Mouse (Mus musculus): ENCODE results near the gene Ube2s. TPM values are rescaled to one million over a fixed set of nuclear protein-coding genes. Genes with fewer than 3 reads are reported as not detected.
"Not testable (repeated sequence)": the region's sequence is repeated elsewhere in the genome, so short reads cannot be mapped to it uniquely, and the experiment has no call there.

Gene Ube2s
- polyA plus RNA-seq (2017; shearing (Covaris generic)) = 10 to 100 TPM; 13.2 to 64.5 (median 31.1) TPM

- peak; percentile 94 for ATAC-seq
These were observed at the start of gene Ube2s for GRCm38 (mm10) chr7:4812303-4813104. Gene Ube2s, minus strand, starts transcription at chr7:4812590.

GRCm38 (mm10) chr7:4860926-4861325 is 48.5 kb upstream of the Ube2s start:
- ATAC-seq = not testable (repeated sequence)

DNA sequence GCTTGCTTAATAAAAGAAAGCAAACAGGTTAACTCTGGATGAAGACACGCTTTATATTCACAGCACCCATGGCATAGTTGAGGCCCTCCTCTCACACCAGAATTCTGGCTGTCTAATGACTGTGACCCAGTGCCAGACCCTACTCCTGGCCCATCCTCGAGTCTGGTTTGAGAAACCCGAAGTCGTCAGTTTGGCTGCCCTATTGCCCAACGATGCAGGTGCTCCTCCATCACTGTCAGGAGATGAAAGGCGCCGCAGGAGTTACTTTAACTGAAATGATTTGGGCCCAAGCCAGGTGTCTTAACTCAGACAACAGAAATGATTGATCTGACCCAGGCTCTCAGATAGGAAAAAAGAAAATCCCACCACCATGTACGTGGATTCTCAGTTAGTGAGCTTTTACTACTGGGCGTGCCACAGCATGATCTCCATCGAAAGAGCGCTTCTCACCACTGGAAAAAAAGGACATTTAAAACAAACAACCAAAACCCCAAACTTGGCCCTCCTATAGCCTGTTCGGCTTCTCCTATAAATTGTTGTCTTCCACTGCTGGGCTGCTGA is 47.1 kb upstream of the Ube2s start:
- no peak for ATAC-seq

- ATAC-seq = no peak
These were observed 44.9 kb upstream of the Ube2s start for GRCm38 (mm10) chr7:4857321-4857720.

DNA sequence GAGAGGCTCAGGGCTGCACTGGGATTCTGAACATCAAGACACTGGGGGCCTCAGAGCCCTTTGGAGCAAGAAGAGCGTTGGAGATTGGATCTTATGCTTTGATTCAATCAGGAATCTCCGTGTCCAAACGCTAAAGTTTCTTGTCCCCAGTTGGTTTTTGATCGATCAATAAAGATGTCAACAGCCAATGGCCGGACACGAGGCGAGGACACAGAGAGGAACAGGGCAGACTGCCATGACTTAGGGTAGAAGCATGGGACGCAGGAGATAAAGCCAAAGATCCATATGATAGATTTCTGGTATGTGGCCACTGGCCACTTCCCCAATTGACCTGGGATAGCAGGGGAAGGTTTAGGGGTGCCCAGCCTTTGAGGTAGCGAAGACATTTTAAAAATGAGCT is 44.1 kb upstream of the Ube2s start:
- ATAC-seq = no peak

DNA sequence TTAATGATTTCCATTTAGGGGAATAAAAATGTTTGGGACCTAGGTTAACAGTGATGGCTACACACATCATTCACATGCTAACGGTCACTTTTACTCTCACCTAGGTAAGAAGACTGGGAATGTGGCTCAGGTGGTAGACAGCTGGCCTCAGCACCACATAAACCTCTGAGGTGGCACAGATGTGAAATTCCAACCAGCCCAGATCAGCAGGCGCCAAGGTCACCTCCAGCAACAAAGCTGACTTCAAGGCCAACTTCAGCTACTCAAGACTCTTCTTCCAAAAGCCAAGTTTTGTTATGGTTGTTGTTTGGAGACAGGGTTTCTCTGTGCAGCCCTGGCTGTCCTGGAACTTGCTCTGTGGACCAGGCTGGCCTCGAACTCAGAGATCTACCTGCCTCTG is 41.2 kb upstream of the Ube2s start:
- ATAC-seq = no peak

GRCm38 (mm10) chr7:4851315-4851688 is 38.9 kb upstream of the Ube2s start:
- no peak for ATAC-seq

DNA sequence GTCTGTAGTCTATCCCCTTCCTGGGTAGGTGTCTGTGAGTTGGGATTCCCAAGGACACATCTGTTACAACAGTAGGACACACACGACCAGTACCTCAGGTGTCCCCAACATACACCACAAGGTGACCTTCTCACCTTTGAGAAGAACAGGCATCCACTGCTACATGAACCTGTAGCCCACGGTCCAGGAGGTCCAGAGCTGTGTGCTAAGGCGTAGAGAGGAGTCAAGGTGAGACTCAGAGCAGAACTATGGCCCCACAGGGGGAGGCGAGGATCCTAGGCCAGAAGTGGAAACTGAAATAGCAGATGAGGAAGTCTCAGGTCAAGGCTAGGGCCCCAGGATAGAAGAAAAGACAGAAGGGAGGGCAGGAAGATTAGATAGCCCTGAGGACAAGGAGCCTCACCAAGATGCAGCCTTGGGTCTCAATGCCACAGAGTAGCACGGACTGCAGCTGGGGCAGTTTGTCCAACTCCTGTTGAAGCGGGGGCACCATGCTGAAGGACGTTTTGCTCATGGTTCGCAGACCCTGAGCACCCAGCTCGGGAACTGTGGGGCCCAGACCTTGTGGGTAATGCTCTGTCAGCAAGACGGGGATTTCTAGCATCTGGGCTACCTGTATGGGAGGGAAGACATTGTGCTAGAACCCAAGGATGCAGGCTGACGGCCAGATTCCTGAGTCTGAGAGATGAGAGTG is 38.4 kb upstream of the Ube2s start:
- no peak for ATAC-seq

GRCm38 (mm10) chr7:4849372-4849771 is 37.0 kb upstream of the Ube2s start:
- ATAC-seq = no peak

GRCm38 (mm10) chr7:4844917-4845309 is 32.5 kb upstream of the Ube2s start:
- ATAC-seq = no peak

GRCm38 (mm10) chr7:4844245-4844916 is 32.0 kb upstream of the Ube2s start, which contains the start of gene Shisa7:
Gene Shisa7, minus strand, starts transcription at chr7:4844696.
- no peak for ATAC-seq

GRCm38 (mm10) chr7:4843604-4844244 is 31.3 kb upstream of the Ube2s start:
- no peak for ATAC-seq

GRCm38 (mm10) chr7:4842634-4843131 is 30.3 kb upstream of the Ube2s start:
- ATAC-seq = peak; percentile 48

DNA sequence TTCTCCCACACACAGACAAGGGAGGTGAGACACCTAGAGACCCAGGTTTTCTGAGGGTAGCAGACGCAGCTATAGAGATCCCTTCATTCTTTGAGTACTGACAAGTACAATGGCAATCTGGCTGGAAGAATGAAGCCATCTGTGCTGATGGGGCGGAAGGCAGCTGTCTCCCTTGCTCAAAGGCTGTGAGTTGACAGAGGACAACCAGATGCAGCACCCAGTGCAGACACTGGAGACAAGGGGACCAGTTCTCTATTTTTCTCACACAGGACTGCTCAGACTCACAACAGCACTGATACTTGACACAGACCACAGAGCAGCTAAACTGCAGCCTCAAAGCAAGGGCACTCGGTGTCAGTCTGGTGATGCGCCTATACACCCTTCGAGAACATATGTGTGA is 29.7 kb upstream of the Ube2s start:
- ATAC-seq = no peak

DNA sequence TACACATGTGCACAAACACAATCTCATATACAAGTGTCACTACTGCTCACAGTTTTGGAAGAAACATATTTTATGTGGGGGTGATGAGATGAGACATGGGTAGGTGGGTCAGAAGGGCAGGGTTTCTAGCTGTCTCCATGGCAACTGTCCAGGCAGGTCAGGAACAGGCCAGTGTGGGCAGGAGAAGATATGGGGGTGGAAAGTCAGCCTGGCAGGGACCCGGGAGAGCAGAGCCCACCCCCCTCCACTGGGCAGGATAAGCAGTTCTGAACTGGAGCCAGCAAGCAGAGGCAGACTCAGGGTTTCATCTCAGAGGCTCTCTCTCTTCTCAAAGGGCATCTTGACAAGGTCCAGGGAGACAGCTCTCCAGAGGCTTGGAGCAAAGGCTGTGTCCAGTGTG is 25.2 kb upstream of the Ube2s start:
- ATAC-seq = no peak

DNA sequence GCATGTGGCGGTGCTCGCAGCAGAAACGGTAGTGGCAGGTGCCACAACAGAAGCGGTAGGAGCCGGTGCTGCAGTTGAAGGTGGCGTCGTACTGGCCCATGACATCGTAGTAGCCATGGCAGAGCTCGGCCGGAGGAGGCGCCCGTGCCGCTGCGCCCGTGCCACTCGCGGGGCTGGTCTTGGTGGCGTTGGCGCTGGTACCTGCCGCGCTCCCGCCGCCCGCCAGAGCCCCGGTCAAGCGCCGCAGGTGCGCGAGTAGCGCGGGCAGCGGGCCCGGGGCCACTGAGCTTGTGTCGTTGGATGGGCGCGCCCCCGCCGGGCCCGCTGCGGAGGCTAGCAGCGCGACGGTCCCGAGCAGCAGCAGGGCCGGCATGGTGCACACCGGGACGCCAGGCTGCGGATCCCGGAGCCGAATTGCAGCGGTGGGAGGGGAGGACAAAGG is 24.0 kb upstream of the Ube2s start:
- ATAC-seq = peak; percentile 96

- ATAC-seq = no peak
These were observed 23.4 kb upstream of the Ube2s start for GRCm38 (mm10) chr7:4835631-4836327.

DNA sequence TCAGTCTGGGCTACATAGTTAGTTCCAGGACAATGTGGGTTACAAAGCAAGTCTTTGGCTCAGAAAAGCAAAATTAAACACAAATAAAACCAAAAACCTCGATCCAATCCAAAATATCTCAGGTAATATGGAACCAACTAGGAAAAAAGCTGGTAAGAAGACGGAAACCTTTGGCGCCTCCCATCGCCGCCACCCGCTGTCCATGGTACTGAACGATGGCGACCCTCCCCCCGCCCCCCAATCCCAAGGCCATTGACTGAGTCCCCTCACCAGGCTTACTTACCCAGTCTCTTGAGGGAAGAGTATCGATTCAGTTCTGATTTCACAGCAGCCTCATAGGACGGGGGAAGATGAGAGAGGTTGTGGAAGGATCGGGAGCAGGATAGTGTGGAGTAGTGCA is 18.1 kb upstream of the Ube2s start:
- ATAC-seq = no peak

- ATAC-seq = no peak
These were observed 13.0 kb upstream of the Ube2s start for GRCm38 (mm10) chr7:4825365-4825764.

DNA sequence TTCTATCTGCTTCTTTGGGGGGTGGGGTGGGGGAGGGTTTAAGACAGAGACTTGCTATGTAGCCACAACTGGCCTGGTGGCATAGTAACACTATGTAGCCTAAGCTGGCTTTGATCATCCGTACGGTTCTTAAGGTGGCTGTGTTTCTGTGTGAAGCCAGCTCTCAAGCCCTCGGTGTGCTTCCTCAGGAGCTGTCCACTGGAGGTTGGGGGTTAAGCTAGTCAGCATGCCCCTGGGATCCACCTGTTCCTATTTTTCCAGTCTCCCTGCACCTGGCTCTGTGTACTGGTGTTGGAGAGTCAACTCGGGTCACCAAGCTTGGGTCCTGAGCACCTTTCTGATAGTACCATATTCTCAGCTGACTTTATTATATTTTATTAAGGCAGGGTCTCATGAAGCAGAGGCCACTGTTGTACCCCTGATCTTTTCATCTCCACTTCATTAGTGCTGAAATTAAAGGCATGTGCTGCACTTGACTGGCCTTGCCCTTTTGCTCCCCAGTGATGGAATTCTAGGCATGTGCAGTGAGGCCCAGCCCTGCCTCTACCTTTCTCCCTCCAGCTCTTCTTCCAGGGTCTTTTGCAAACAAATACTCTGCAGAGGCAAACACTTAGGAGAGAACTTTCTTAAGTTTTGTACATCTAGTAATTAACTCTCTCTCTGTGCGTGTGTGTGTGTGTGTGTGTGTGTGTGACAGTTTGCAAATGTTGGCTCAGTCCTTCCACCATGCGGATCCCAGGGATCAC is 9.9 kb upstream of the Ube2s start:
- no peak for ATAC-seq

DNA sequence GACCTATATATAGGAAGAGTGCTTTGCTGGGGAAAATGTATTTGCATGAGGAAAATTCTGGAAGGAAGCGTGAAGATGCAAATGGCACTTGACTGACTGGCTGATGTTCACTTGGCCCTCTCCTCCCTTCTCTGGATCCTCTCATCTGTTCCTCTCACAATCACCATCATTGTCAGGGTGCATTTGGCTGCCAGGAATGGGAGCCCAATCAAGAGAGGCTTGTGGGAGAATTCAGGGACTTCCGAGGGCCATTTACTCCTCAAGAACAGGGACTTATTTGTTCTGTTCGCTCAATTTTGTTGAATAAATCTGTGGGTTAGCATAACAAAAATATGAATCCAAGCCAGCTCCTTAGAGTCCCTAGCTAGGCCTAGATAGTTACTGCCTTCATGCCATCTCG is 9.3 kb upstream of the Ube2s start:
- no peak for ATAC-seq

Data from inflammation-experienced regulatory T-cells, adult 6 months (primary cell).